Mouse (Mus musculus): ENCODE data around the gene Cntn1. TPM values are rescaled to one million over a fixed set of nuclear protein-coding genes. Genes with fewer than 3 reads are reported as not detected.
A peak's percentile ranks its signal among the peaks of the same experiment; 100 is the strongest.
"Not testable (repeated sequence)": the region's sequence is repeated elsewhere in the genome, so short reads cannot be mapped to it uniquely, and the experiment has no call there.

The Cntn1 gene
- total RNA-seq, 2 experiments from 2014 or later, result 287 to 290 TPM

DNA sequence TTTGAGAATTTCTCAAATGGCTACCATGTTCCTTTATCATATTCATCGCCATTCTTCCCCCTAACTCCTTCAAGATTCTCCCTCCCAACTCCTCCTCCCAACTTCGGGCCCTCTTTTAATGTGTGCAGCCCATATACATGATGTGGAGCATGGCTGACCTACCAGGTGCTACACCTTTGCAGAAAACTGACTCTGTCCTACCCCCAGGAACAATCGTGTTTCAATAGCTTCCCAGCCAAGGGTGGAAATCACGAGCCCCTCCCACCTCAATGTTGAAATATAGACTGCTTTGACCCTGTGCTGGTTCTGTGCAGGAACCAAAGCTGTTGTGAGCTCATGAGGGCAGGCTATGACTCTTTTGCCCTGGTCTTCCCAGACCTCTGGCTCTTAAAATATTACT lies 236.7 kb downstream of the Cntn1 start:
- intact Hi-C loops (cut with DNase I), result no loop called here
- TF ChIP-seq CTCF (IDR thresholded peaks at IDR 0.05), result no peak
- no peak overlapping the region for H3K4me3 ChIP-seq
- no peak overlapping the region for H3K27ac ChIP-seq
- DNase-seq (ENCODE audit: extremely low spot score in 1 of 2, low spot score in 2 of 2), result no peak

DNA sequence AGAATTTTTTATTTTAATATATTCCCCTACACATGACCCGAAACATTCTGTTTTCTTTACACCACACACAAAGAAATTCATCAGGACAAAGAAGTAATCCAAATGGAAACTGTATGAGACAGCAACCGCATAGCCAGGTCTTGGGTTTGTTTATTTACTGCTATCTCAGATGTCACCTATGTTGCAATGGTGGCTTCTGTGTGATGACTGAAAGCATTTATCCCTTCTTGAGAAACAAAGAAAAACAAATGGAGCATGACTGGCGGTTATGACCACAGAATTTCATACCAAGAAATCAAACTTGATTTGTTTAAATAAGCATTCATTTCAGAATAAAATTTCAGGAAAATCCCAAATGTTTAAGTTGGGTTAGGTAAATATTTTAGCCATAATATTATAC lies 245.5 kb downstream of the Cntn1 start:
- no peak overlapping the region for H3K4me3 ChIP-seq
- DNase-seq (ENCODE audit: extremely low spot score in 1 of 2, low spot score in 2 of 2), result no peak
- no peak for TF ChIP-seq CTCF (IDR thresholded peaks at IDR 0.05)
- no peak overlapping the region for H3K27ac ChIP-seq
- intact Hi-C loops (cut with DNase I), result no loop called here

DNA sequence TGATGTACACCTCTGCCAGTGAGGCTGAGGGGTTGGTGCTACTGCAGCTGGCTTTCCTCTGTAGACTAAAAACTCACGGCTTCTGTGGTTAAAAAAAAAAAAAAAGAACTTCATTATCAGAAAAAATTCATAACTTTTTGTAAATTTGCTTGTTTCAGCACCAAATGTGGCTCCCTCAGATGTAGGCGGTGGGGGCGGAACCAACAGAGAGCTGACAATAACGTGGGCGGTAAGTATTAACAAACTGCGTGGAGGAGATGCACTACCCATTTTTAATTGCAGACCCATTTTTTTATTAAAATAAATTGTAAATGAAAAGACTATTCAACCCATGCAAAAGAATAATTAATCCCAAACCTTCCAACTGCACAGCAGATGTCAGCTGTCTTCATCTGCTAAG lies 251.8 kb downstream of the Cntn1 start:
- Histone ChIP-seq H3K4me3 (no peak overlapping the region), H3K27ac (no peak overlapping the region)
- DNase-seq (ENCODE audit: extremely low spot score in 1 of 2, low spot score in 2 of 2), result peak in 1 of 2 experiments; percentile 44
- intact Hi-C loops (cut with DNase I), result no loop called here
- no peak for TF ChIP-seq CTCF (IDR thresholded peaks at IDR 0.05)

DNA sequence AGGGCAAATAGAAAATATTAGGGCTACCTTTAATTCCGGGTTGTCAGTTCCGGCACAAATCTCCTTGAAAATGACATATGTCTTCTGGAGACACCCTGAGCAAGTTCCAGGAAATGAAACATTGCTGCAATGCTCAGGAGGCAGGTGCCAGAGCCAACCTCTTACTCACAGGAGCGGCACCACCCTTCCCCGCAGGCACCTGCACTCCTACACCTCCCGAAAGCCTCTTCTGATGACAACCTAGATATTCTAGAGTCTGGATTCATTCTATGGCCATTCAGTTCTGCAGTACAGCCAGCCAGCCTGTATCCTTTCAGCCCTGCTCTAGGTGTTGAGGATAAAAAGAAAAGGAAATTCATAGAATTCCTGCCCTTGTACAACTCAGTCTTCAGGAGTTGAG lies 253.3 kb downstream of the Cntn1 start:
- no peak for TF ChIP-seq CTCF (IDR thresholded peaks at IDR 0.05)
- no peak for DNase-seq (ENCODE audit: extremely low spot score in 1 of 2, low spot score in 2 of 2)
- H3K4me3 ChIP-seq, result no peak overlapping the region

DNA sequence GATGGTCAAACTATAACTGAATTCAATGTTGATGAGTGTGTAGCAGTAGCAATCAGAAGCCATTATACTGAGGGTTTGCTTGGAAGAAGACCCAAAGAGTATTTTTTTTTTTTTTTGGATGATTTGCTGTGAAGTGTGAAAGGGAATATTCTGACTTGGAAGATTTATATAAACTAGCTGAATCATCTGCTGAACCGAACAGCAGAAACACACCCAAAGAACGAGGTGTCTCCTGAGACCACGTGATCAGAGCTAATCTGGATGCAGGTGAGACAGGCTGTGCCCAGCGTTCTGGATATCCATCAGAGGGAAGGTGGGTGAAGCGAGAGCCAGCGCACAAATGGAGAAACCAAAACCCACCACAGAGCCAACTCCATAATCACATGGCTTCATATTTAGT lies 271.0 kb downstream of the Cntn1 start:
- no peak for TF ChIP-seq CTCF (IDR thresholded peaks at IDR 0.05)
- H3K4me3 ChIP-seq, result no peak overlapping the region
- intact Hi-C loops (cut with DNase I), result no loop called here
- DNase-seq (ENCODE audit: extremely low spot score in 1 of 2, low spot score in 2 of 2), result no peak
- H3K27ac ChIP-seq, result no peak overlapping the region

More for the DNA sequence above, 253.3 kb downstream of the Cntn1 start:
- H3K27ac ChIP-seq, result no peak overlapping the region
- intact Hi-C loops (cut with DNase I), result no loop called here

DNA sequence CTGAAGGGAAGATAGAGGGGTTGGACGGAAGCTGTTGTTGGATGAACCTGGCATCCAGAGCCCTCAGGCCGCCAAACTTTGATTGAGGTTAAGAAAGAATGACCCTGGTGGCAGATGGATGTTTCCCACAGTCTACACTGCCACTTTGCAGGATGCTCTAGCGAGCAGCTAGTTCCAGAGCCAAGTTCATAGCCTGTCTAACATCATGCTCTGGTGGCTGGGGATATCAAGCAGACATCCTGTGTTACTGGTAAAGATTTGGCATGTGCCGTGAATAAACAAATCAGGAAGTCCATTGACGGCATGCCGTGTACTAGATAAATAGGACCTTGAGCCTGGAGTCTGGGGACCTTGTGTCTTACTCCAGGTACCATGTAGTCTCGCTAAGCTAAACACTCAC lies 276.1 kb downstream of the Cntn1 start:
- TF ChIP-seq CTCF (IDR thresholded peaks at IDR 0.05), result no peak
- no peak for DNase-seq (ENCODE audit: extremely low spot score in 1 of 2, low spot score in 2 of 2)
- Histone ChIP-seq H3K27ac (no peak overlapping the region), H3K4me3 (no peak overlapping the region)
- intact Hi-C loops (cut with DNase I), result no loop called here

DNA sequence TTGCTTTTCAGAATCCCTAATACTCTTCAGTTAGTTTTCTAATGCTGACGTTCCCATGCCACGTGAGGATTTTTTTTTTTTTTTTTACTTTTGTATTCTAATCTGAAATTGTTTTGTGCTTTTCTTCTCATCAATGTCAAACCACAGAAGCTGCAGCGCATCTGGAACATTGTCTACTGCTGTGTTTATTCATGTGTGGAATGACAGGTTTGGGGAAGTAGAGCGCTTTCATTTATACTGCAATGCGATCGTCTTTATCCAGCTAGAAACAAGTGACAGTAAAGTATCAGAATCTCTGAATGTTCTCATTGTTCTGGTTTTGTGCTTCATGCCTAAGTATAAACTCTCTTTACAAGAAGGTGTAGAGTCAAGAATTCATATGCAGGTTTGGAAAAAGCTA lies 289.3 kb downstream of the Cntn1 start:
- Histone ChIP-seq H3K4me3 (no peak overlapping the region), H3K27ac (no peak overlapping the region)
- DNase-seq (ENCODE audit: extremely low spot score in 1 of 2, low spot score in 2 of 2), result no peak
- intact Hi-C loops (cut with DNase I), result no loop called here
- no peak for TF ChIP-seq CTCF (IDR thresholded peaks at IDR 0.05)

DNA sequence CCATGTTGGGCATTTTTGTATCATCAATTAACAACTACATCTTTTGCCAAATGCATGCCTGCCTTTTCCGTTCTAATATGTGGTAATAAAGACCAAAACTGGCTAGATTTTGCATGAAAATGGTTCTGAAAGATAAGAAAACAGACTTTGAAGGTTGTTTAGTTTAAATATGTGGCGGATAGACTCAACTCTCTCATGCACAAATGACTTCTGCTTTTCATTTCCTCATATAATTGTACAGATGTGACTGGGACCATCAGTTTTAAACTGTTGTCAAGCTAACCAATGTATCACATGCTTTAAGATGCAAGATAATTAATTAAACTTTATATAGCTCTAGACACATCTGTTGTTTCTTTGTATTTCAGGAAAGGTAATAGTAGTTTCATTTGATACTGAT lies 290.5 kb downstream of the Cntn1 start:
- DNase-seq (ENCODE audit: extremely low spot score in 1 of 2, low spot score in 2 of 2), result no peak
- H3K27ac ChIP-seq, result no peak overlapping the region
- no peak overlapping the region for H3K4me3 ChIP-seq
- no peak for TF ChIP-seq CTCF (IDR thresholded peaks at IDR 0.05)
- intact Hi-C loops (cut with DNase I), result no loop called here

DNA sequence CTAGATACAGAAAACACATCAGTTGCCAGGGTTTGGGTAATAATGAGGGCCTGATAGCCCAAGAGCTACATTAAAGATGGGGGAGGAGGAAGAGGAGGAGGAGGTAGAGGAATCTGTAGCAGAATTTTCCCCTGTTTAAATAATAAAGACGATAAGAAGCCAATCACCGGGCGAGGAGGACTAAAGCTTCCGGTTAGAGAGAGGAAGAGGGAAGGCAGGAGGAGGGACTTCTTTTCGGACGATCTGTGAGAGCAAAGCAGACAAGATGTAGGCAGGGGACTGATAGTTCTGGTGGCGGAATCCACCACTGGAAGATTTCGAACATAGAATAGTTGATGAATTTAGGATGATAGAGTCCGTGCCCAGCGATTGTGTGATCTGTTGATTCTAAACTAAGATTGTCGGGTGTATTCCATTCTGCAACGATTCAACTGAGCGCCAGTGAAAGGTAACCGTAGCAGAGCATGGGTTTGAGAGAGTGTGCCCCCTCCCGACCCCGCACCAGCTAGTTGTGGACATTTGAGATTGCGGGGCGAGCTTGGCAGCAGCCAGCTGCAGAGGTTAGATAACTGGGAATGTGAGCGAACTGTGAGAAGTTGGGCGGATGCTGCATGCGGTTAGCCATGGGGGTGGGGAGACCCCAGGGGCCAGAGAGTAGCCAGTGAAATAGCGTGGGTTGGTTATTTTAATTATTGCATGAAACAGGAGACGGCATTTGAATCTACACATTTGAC lies 293.3 kb downstream of the Cntn1 start:
- Histone ChIP-seq H3K4me3 (no peak overlapping the region), H3K27ac (no peak overlapping the region)
- no peak for TF ChIP-seq CTCF (IDR thresholded peaks at IDR 0.05)
- intact Hi-C loops (cut with DNase I), result no loop called here
- no peak for DNase-seq (ENCODE audit: extremely low spot score in 1 of 2, low spot score in 2 of 2)

DNA sequence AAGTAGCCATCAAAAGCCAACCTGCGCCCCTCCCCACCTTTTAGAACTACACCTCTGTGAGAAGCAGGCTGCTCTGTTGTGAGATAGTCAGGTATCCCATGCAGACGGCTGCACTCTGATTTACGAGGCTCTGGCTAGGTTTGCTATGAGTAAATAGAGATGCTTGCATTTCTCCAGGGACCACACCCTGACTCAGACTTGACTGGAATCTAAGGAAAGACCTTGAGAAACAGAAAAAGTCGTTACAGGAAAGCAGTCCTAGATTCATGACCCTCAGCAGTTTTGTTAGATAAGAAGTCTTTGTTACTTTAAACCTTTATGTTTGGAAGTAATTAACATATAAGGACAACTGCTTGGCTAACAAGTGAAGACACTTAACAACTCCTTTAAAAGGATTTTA lies 296.5 kb downstream of the Cntn1 start:
- no peak for TF ChIP-seq CTCF (IDR thresholded peaks at IDR 0.05)
- no peak for DNase-seq (ENCODE audit: extremely low spot score in 1 of 2, low spot score in 2 of 2)
- no peak overlapping the region for H3K4me3 ChIP-seq
- intact Hi-C loops (cut with DNase I), result no loop called here
- H3K27ac ChIP-seq, result no peak overlapping the region

DNA sequence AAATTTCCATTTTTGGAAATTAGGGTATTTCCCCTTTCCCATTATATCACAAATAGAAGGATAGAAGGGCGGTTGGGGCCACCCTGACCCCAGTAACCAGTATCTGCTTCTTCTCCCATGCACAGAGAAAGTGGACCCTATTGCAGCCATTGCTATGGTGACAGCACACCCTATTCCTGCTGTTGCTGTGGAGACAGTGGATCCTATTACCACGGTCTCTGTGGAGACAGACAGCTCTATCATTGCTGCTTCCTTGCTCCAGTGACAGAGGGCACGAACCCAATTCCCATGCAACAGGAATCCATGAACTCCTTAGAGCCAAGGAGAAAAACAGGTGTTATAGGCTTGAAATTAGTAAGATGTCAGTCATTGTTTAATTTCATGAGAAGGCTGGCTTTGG lies 296.9 kb downstream of the Cntn1 start:
- intact Hi-C loops (cut with DNase I), result no loop called here
- DNase-seq (ENCODE audit: extremely low spot score in 1 of 2, low spot score in 2 of 2), result no peak
- no peak overlapping the region for H3K27ac ChIP-seq
- no peak overlapping the region for H3K4me3 ChIP-seq
- TF ChIP-seq CTCF (IDR thresholded peaks at IDR 0.05), result no peak

DNA sequence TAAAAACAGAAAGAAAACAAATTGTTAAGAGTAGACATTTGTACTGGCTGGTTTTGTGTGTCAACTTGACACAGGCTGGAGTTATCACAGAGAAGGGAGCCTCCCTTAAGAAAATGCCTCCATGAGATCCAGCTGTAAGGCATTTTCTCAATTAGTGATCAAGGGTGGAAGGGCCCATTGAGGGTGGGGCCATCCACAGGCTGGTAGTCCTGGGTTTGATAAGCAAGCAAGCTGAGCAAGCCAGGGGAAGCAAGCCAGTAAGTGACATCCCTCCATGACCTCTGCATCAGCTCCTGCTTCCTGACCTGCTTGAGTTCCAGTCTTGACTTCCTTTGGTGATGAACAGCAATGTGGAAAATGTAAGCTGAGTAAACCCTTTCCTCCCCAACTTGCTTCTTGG lies 297.5 kb downstream of the Cntn1 start:
- H3K27ac ChIP-seq; intact Hi-C loops (cut with DNase I); DNase-seq (ENCODE audit: extremely low spot score in 1 of 2, low spot score in 2 of 2); H3K4me3 ChIP-seq: not testable (repeated sequence)

DNA sequence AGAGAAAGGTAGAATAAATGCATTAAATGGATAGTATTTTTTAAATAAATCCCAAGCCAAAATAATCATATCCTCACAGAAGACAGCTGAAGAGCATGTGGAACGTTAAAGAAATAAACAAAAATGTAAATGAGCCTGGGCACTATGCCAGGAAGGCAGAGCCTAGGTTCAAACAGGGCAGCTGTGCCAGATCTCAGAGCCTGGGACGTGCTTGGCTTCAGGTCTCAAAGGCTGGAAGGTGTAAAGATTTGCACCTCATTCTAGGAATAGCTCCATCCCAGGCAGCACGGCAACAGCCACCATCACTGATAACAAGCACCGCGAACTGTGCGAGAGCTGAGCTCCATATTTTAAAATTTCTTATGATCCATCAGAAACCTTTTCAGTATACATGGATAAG lies 313.2 kb downstream of the Cntn1 start:
- intact Hi-C loops (cut with DNase I), result no loop called here
- TF ChIP-seq CTCF (IDR thresholded peaks at IDR 0.05), result no peak
- no peak for DNase-seq (ENCODE audit: extremely low spot score in 1 of 2, low spot score in 2 of 2)
- no peak overlapping the region for H3K27ac ChIP-seq
- H3K4me3 ChIP-seq, result no peak overlapping the region

Data from left cerebral cortex, adult 2 months (tissue).